Mouse (Mus musculus) embryonic facial prominence, embryonic 11.5 days (tissue): ENCODE results near the gene Wdr89. TPM values are rescaled to one million over a fixed set of nuclear protein-coding genes. Genes with fewer than 3 reads are reported as not detected.

ENCODE experiments used
- ATAC-seq: fragments of 200-750 bp; cut with Nextera tagmentation; replicated peaks from 2 replicates; pipeline ENCODE4 v1.8.0; 2017; ENCODE audit warnings: low read depth; ENCODE audit not compliant: insufficient number of reproducible peaks, low FRiP score, low TSS enrichment
- DNase-seq: peaks from one replicate; pipeline ENCODE4 v3.0.0-alpha.2; 2015; ENCODE audit warnings: low spot score
- H3K27ac ChIP-seq: fragments of 300-500 bp; sonication (generic); replicated peaks from 2 replicates; pipeline ENCODE4 v1.5.1; 2014; ENCODE audit warnings: mild to moderate bottlenecking, low read depth, low read length, control low read depth
- H3K27me3 ChIP-seq: fragments of 300-500 bp; sonication (generic); 2 replicates; pipeline ENCODE4 v1.6.1; 2014; ENCODE audit warnings: mild to moderate bottlenecking, low read length, moderate library complexity, mixed read lengths; ENCODE audit not compliant: control insufficient read depth, insufficient read depth
- H3K36me3 ChIP-seq: fragments of 300-500 bp; sonication (generic); replicated peaks from 2 replicates; pipeline ENCODE4 v1.6.1; 2014; ENCODE audit warnings: low read depth, mild to moderate bottlenecking, low read length, moderate library complexity, mixed read lengths; ENCODE audit not compliant: control insufficient read depth, insufficient read depth
- H3K4me1 ChIP-seq: fragments of 300-500 bp; sonication (generic); 2 replicates; pipeline ENCODE4 v1.6.1; 2014; ENCODE audit warnings: low read length, mixed read lengths; ENCODE audit not compliant: control insufficient read depth, insufficient read depth
- H3K4me2 ChIP-seq: fragments of 300-500 bp; sonication (generic); 2 replicates; pipeline ENCODE4 v1.6.1; 2014; ENCODE audit warnings: low read depth, mild to moderate bottlenecking, control low read depth, low read length, moderate library complexity
- H3K4me3 ChIP-seq: fragments of 300-500 bp; sonication (generic); 2 replicates; pipeline ENCODE4 v1.5.1; 2014; ENCODE audit warnings: low read depth, low read length, control low read depth
- H3K9ac ChIP-seq: fragments of 300-500 bp; sonication (generic); replicated peaks from 2 replicates; pipeline ENCODE4 v1.6.1; 2014; ENCODE audit warnings: mild to moderate bottlenecking, control low read depth, low read length
- H3K9me3 ChIP-seq: fragments of 300-500 bp; sonication (generic); replicated peaks from 2 replicates; pipeline ENCODE4 v1.6.1; 2016; ENCODE audit warnings: mild to moderate bottlenecking, low read length, inconsistent platforms, mixed read lengths; ENCODE audit not compliant: control insufficient read depth
- WGBS: fragments of 180-500 bp; shearing (Covaris S2); extraction: QIAGEN DNeasy Blood & Tissue Kit; methylation state at CpG from one replicate; pipeline ENCODE4 v1.1.7; 2014; 5-methylcytosine and 5-hydroxymethylcytosine counted together
- polyA plus RNA-seq: library from polyadenylated mRNA; unstranded; fragments of >200 nt; fragmentation: Nextera tagmentation; extraction: Ambion mirVana; gene quantifications from 2 replicates; pipeline ENCODE4 v1.2.1, GENCODE M21; 2014

The Wdr89 gene
- polyA plus RNA-seq, 1 experiment from 2014 or later: 13.9 TPM

GRCm38 (mm10) chr12:75598988-75599387 is 70.3 kb downstream of the Wdr89 start:
- no peak overlapping the region for H3K4me2 ChIP-seq
- H3K4me3 ChIP-seq: no peak overlapping the region
- DNase-seq: no peak
- ATAC-seq: no peak
- H3K4me1 ChIP-seq: no peaks in the 10 kb centered on the region
- no peak overlapping the region for H3K27ac ChIP-seq
- WGBS: 59% methylated on average over 4 of the region's 4 CpGs
- H3K9ac ChIP-seq: peak overlapping the region; percentile 25; the same call in 1 of the 2 replicates
- no peaks in the 10 kb centered on the region for H3K36me3 ChIP-seq
- H3K9me3 ChIP-seq: no peaks in the 10 kb centered on the region
- no peaks in the 10 kb centered on the region for H3K27me3 ChIP-seq

GRCm38 (mm10) chr12:75597707-75598106 is 71.6 kb downstream of the Wdr89 start:
- Histone ChIP-seq H3K27ac (no peak overlapping the region), H3K36me3 (no peaks in the 10 kb centered on the region), H3K9ac (no peak overlapping the region), H3K27me3 (no peaks in the 10 kb centered on the region), H3K4me3 (no peak overlapping the region), H3K4me2 (no peak overlapping the region), H3K9me3 (no peaks in the 10 kb centered on the region), H3K4me1 (no peaks in the 10 kb centered on the region)
- 87% methylated on average over 4 of the region's 4 CpGs for WGBS
- ATAC-seq (no peak), DNase-seq (no peak)

GRCm38 (mm10) chr12:75596154-75597002 is 73.0 kb downstream of the Wdr89 start, which contains the start of gene Ppp2r5e:
TSS of gene Ppp2r5e (minus strand) at chr12:75596245.
- peak within 1 kb of the TSS; percentile 81 for H3K4me2 ChIP-seq
- peak; percentile 99 for ATAC-seq
- H3K27me3 ChIP-seq: no peaks in the 10 kb centered on the region
- H3K9me3 ChIP-seq: no peaks in the 10 kb centered on the region
- H3K4me3 ChIP-seq: peak within 1 kb of the TSS; percentile 100
- H3K9ac ChIP-seq: peak within 1 kb of the TSS; percentile 98
- H3K36me3 ChIP-seq: no peaks in the 10 kb centered on the region
- under 1% methylated on average over 72 of the region's 72 CpGs for WGBS
- H3K4me1 ChIP-seq: no peaks in the 10 kb centered on the region
- peak within 1 kb of the TSS; percentile 91 for H3K27ac ChIP-seq
- peak; percentile 99 for DNase-seq

DNA sequence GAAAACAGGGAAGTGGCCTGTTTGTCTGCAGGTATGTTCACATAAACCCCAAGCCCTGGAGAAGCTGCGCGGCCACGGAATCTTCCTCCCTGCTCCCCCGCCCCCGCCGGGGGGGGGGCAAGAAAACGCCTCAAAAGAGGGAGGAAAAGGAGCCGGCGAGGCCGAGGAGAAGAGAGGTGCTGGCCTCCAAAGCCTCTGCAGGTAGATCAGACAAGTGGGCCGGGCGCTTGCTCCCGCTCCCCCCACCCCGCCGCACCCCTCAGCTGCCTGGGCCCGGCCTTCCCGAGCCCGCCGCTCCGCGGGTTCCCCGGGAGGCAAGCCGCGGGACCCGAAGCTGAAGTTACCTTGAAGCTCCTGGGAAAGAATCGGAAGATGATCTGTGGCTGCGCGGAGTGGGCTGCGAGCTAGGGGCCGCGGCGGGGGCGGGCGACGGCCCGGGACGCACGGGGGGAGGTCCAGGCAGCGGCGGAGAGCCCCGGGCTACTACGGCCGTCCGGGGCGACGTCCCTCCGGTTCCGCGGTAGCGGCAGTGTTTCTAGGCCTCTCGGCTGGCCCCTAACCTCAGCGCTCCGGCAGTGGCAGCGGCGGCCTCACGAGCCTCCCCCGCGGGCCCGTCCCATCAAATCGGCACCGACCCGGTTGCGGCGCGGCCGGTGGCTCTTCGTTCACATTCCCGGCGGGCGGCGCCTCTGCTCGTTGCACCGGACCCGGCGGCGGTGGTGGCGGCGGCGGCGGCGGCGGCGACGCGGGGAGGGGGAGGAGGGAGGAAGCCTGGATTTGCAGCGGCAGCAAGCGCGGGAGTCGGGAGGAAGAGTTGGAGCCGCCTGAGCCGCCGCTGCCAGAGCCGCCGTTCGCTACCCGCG is 73.8 kb downstream of the Wdr89 start:
- Histone ChIP-seq H3K4me3 (peak overlapping the region; percentile 100), H3K4me2 (peak overlapping the region; percentile 59), H3K9ac (peak overlapping the region; percentile 95), H3K9me3 (no peaks in the 10 kb centered on the region), H3K36me3 (no peaks in the 10 kb centered on the region), H3K27ac (peak overlapping the region; percentile 91), H3K4me1 (no peaks in the 10 kb centered on the region), H3K27me3 (no peaks in the 10 kb centered on the region)
- ATAC-seq: peak; percentile 10; the same call in 1 of the 2 replicates
- DNase-seq: peak; percentile 53
- under 1% methylated on average over 85 of the region's 97 CpGs for WGBS

DNA sequence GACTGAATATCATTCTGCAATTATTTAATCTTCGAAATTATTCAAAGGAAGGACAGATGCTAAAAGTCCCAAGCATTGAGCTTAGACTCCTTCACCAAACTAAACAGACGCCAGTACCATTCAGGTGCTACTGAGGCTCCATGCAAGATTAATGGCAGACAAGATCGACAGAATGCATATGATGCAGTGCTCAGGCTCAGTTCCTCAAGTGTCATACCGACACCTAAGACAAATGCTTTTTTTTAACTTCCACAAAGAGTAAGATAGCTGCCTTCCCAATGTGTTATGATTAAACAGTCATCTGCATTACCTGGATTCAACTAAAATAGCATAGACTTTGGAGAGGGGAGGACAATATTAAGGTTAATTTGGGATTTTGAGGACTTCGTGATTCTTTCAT is 74.9 kb downstream of the Wdr89 start:
- H3K4me2 ChIP-seq: peak overlapping the region; percentile 32
- peak overlapping the region; percentile 100 for H3K4me3 ChIP-seq
- no peak overlapping the region for H3K9ac ChIP-seq
- peaks cover 4% of the 10 kb centered on the region for H3K36me3 ChIP-seq
- no peaks in the 10 kb centered on the region for H3K4me1 ChIP-seq
- DNase-seq (no peak), ATAC-seq (no peak)
- no peaks in the 10 kb centered on the region for H3K27me3 ChIP-seq
- WGBS: 55% methylated on average over 5 of the region's 5 CpGs
- no peaks in the 10 kb centered on the region for H3K9me3 ChIP-seq
- H3K27ac ChIP-seq: no peak overlapping the region

DNA sequence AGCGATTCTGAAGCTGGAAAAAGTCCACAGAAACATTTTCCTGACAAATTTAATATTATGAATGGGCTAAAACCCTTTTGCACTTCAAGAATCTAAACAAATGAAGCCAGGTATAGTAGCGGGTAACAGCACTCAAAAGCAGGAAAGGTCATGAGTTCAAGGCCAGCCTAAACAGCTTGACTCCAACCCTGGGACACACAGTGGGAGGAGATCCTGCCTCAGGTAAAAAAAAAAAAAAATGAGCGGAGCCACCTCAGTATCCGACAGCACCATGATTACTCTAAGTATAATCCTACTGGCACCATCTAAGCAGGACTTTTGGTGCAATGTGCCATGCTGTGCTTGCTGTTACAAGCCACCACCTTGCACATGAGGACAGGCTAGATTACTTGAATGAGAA is 75.5 kb downstream of the Wdr89 start:
- H3K4me2 ChIP-seq: peak overlapping the region; percentile 10; the same call in 1 of the 2 replicates
- H3K9ac ChIP-seq: no peak overlapping the region
- H3K27ac ChIP-seq: no peak overlapping the region
- H3K4me1 ChIP-seq: no peaks in the 10 kb centered on the region
- H3K9me3 ChIP-seq: no peaks in the 10 kb centered on the region
- DNase-seq (no peak), ATAC-seq (no peak)
- H3K36me3 ChIP-seq: peaks cover 4% of the 10 kb centered on the region
- no peaks in the 10 kb centered on the region for H3K27me3 ChIP-seq
- 70% methylated on average over 4 of the region's 4 CpGs for WGBS
- no peak overlapping the region for H3K4me3 ChIP-seq

DNA sequence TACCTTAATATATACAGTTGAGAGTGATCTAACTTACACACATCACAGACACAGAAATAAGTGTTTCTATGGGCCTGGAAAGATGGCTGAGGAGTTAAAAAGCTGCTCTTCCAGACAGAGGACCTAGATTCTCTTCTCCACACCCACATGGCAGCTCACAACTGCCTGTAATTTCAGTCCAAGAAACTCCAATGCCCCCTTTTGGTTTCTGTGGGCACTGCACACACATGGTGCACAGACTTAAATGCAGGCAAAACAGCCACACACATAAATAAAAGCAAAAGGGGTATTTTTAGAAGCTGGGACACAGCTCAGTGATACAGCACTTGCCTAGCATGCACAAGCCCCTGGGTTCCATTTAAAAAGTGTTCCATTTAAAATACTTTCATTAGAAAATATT is 81.8 kb downstream of the Wdr89 start:
- H3K9ac ChIP-seq: no peak overlapping the region
- no peak for ATAC-seq
- no peak overlapping the region for H3K27ac ChIP-seq
- H3K9me3 ChIP-seq: no peaks in the 10 kb centered on the region
- no peaks in the 10 kb centered on the region for H3K4me1 ChIP-seq
- H3K4me3 ChIP-seq: no peak overlapping the region
- DNase-seq: no peak
- no peaks in the 10 kb centered on the region for H3K27me3 ChIP-seq
- H3K4me2 ChIP-seq: no peak overlapping the region
- H3K36me3 ChIP-seq: peaks cover 6% of the 10 kb centered on the region

- no peaks in the 10 kb centered on the region for H3K27me3 ChIP-seq
- ATAC-seq: no peak
- H3K27ac ChIP-seq: no peak overlapping the region
- no peaks in the 10 kb centered on the region for H3K4me1 ChIP-seq
- DNase-seq: no peak
- H3K4me3 ChIP-seq: no peak overlapping the region
- H3K4me2 ChIP-seq: no peak overlapping the region
- peaks cover 3% of the 10 kb centered on the region for H3K36me3 ChIP-seq
- no peak overlapping the region for H3K9ac ChIP-seq
- WGBS: 73% methylated on average over 3 of the region's 3 CpGs
- no peaks in the 10 kb centered on the region for H3K9me3 ChIP-seq
Observed at GRCm38 (mm10) chr12:75583776-75584175, 85.6 kb downstream of the Wdr89 start.
